Mouse (Mus musculus): ENCODE measurements around the gene Tlx1.

- no peak for TF ChIP-seq CTCF (conservative IDR thresholded peaks at IDR 0.05; ENCODE audit: low read length)
- no peak for TF ChIP-seq NANOG (IDR thresholded peaks at IDR 0.05; ENCODE audit: borderline replicate concordance, low read length)
- TF ChIP-seq POU5F1 (IDR thresholded peaks at IDR 0.05; ENCODE audit: borderline replicate concordance, low read length): no peak
Observed at GRCm38 (mm10) chr19:45196967-45197366, 46.5 kb downstream of the Tlx1 start.
